In the genomic region with DNA sequence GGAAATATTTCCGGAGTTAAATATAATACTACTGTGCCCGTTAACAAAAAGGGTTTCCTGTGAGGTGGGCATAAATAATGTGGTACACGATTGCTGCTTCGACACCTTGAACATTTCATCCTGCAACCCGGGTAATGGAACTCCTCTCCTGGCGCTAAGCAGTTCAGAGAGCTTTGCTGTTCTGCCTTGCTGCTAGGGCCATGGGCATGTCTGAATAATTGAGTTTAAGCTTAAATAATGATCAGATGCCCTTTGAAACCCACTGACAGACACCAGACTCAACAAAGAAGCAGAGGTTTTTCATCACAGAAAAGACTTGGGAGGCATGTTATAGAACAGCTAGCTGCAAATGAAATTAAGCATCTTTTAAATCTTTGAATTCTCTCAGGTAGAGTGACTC, we compare ENCODE assay signal across 30 mouse cellular contexts.
A peak's percentile ranks its signal among the peaks of the same experiment; 100 is the strongest.
DNase-seq lines count a peak whose midpoint lies in the region; ATAC-seq lines count a peak whose summit lies in the region.
"Had no signal": no experiment of that assay in that cellular context is flagged by ENCODE, and none has a peak within 500 bp of the region (broad histone marks: within the 10 kb centered on the region; RNA-seq: fewer than 3 reads in every experiment).

No protein-coding gene starts in this region.

- H3K27ac ChIP-seq in embryonic facial prominence, embryonic 11.5 days (replicated peaks; ENCODE audit: low read depth, low read length) = peak overlapping the region; percentile 84
- peak overlapping the region; percentile 82 for H3K27ac ChIP-seq in limb, embryonic 10.5 days
- H3K27ac ChIP-seq in limb, embryonic 15.5 days = 0 out of 2 replicates have a peak overlapping the region, but pooled peaks have one; percentile 6
- H3K27ac ChIP-seq in heart, embryonic 11.5 days (ENCODE audit: low read depth, low read length) = no peak overlapping the region
- H3K27ac ChIP-seq: gastrocnemius, adult 2 months; heart, adult 2 months; heart, embryonic 13.5 days; hindbrain, embryonic 10.5 days; layer of hippocampus, adult 2 months; left cerebral cortex, adult 2 months; liver, embryonic 12.5 days; neural tube, embryonic 13.5 days had no signal

- H3K4me1 ChIP-seq in embryonic facial prominence, embryonic 11.5 days (ENCODE audit: control insufficient read depth, insufficient read depth, low read length) = no peaks in the 10 kb centered on the region
- H3K4me1 ChIP-seq in limb, embryonic 10.5 days = peaks cover 31% of the 10 kb centered on the region
- H3K4me1 ChIP-seq in limb, embryonic 15.5 days = no peaks in the 10 kb centered on the region
- H3K4me1 ChIP-seq in heart, embryonic 11.5 days (ENCODE audit: control insufficient read depth, insufficient read depth, low read length) = no peaks in the 10 kb centered on the region
- H3K4me1 ChIP-seq: heart, embryonic 13.5 days; hindbrain, embryonic 10.5 days; liver, embryonic 12.5 days; neural tube, embryonic 13.5 days had no signal

- ATAC-seq in embryonic facial prominence, embryonic 11.5 days (replicated peaks; ENCODE audit: insufficient number of reproducible peaks, low FRiP score, low TSS enrichment, low read depth) = 0 out of 2 replicates have a peak, but pooled peaks have one; percentile 52
- ATAC-seq in limb, embryonic 15.5 days (ENCODE audit: insufficient number of reproducible peaks, low FRiP score, low TSS enrichment, low read depth) = no peak
- no peak for ATAC-seq in heart, embryonic 11.5 days (replicated peaks; ENCODE audit: insufficient number of reproducible peaks, low FRiP score, low TSS enrichment)
- ATAC-seq: forebrain, embryonic 16.5 days; hindbrain, embryonic 16.5 days; liver, embryonic 12.5 days; liver, postnatal 0 days had no signal

- no peak overlapping the region for H3K4me3 ChIP-seq in embryonic facial prominence, embryonic 11.5 days (ENCODE audit: low read depth, low read length)
- peak overlapping the region; percentile 20; the same call in 1 of the 2 replicates for H3K4me3 ChIP-seq in limb, embryonic 10.5 days
- H3K4me3 ChIP-seq in limb, embryonic 15.5 days = no peak overlapping the region
- H3K4me3 ChIP-seq in heart, embryonic 11.5 days (ENCODE audit: low read depth, low read length) = no peak overlapping the region
- H3K4me3 ChIP-seq: gastrocnemius, adult 2 months; heart, adult 2 months; heart, embryonic 13.5 days; hindbrain, embryonic 10.5 days; layer of hippocampus, adult 2 months; left cerebral cortex, adult 2 months; liver, embryonic 12.5 days; neural tube, embryonic 13.5 days had no signal

- no peaks in the 10 kb centered on the region for H3K36me3 ChIP-seq in embryonic facial prominence, embryonic 11.5 days (replicated peaks; ENCODE audit: control insufficient read depth, insufficient read depth, low read depth, low read length)
- H3K36me3 ChIP-seq in limb, embryonic 10.5 days = no peaks in the 10 kb centered on the region
- H3K36me3 ChIP-seq in limb, embryonic 15.5 days = no peaks in the 10 kb centered on the region
- no peaks in the 10 kb centered on the region for H3K36me3 ChIP-seq in heart, embryonic 11.5 days (ENCODE audit: control insufficient read depth, insufficient read depth, low read length)
- H3K36me3 ChIP-seq: heart, embryonic 13.5 days; hindbrain, embryonic 10.5 days; liver, embryonic 12.5 days; neural tube, embryonic 13.5 days had no signal

- WGBS in embryonic facial prominence, embryonic 11.5 days = 42% methylated on average over 6 of the region's 6 CpGs
- WGBS in limb, embryonic 10.5 days = 35% methylated on average over 6 of the region's 6 CpGs
- 30% methylated on average over 6 of the region's 6 CpGs for WGBS in limb, embryonic 15.5 days
- 74% methylated on average over 6 of the region's 6 CpGs for WGBS in heart, embryonic 11.5 days (ENCODE audit: insufficient replicate concordance)

- DNase-seq in embryo, embryonic 10.5 days (ENCODE audit: low spot score) = peak; percentile 31
- DNase-seq in embryo, embryonic 10 days (ENCODE audit: low spot score) = no peak
- peak; percentile 52 for DNase-seq in embryonic facial prominence, embryonic 11.5 days (ENCODE audit: low spot score)
- DNase-seq in limb, embryonic 10.5 days (ENCODE audit: low spot score) = peak; percentile 38
- no peak for DNase-seq in cerebellum, adult 8-10 months
- DNase-seq in kidney, adult 18-20 months = no peak
- DNase-seq: adrenal gland, postnatal 14 days; cerebellum, adult 11 months; cerebellum, adult 9-11 months; gastrocnemius, adult 2 months; gastrocnemius, postnatal 36 days; heart, adult 2 months; heart, postnatal 10 days; kidney, adult 2 months; kidney, postnatal 36 days; liver, postnatal 0 days; lung, postnatal 36 days; thymus, postnatal 14 days had no signal

- no peaks in the 10 kb centered on the region for H3K27me3 ChIP-seq in embryonic facial prominence, embryonic 11.5 days (ENCODE audit: control insufficient read depth, insufficient read depth, low read length)
- H3K27me3 ChIP-seq in limb, embryonic 10.5 days (ENCODE audit: low read depth, poor library complexity, severe bottlenecking) = no peaks in the 10 kb centered on the region
- H3K27me3 ChIP-seq in limb, embryonic 15.5 days = no peaks in the 10 kb centered on the region
- H3K27me3 ChIP-seq in heart, embryonic 11.5 days (ENCODE audit: control insufficient read depth, insufficient read depth, low read length) = no peaks in the 10 kb centered on the region
- H3K27me3 ChIP-seq: CH12.LX; heart, embryonic 13.5 days; liver, embryonic 12.5 days; neural tube, embryonic 13.5 days had no signal

- H3K9ac ChIP-seq in embryonic facial prominence, embryonic 11.5 days (replicated peaks; ENCODE audit: low read length) = no peak overlapping the region
- H3K9ac ChIP-seq in limb, embryonic 15.5 days = no peak overlapping the region
- no peak overlapping the region for H3K9ac ChIP-seq in heart, embryonic 11.5 days (ENCODE audit: low read depth, low read length)
- H3K9ac ChIP-seq: heart, embryonic 13.5 days; liver, embryonic 12.5 days; liver, postnatal 0 days; neural tube, embryonic 13.5 days had no signal

- H3K4me2 ChIP-seq in embryonic facial prominence, embryonic 11.5 days (ENCODE audit: low read depth, low read length) = no peak overlapping the region
- H3K4me2 ChIP-seq in limb, embryonic 15.5 days = no peak overlapping the region
- H3K4me2 ChIP-seq in heart, embryonic 11.5 days = no peak overlapping the region
- H3K4me2 ChIP-seq: heart, embryonic 13.5 days; liver, embryonic 12.5 days; midbrain, embryonic 11.5 days; neural tube, embryonic 13.5 days had no signal

- no peaks in the 10 kb centered on the region for H3K9me3 ChIP-seq in embryonic facial prominence, embryonic 11.5 days (replicated peaks; ENCODE audit: control insufficient read depth, low read length)
- H3K9me3 ChIP-seq in limb, embryonic 10.5 days (replicated peaks) = no peaks in the 10 kb centered on the region
- H3K9me3 ChIP-seq in limb, embryonic 15.5 days = no peaks in the 10 kb centered on the region
- no peaks in the 10 kb centered on the region for H3K9me3 ChIP-seq in heart, embryonic 11.5 days (replicated peaks; ENCODE audit: control insufficient read depth, low read length)
- H3K9me3 ChIP-seq: heart, embryonic 13.5 days; hindbrain, embryonic 10.5 days; liver, embryonic 12.5 days; neural tube, embryonic 13.5 days had no signal

Comparison
In these comparisons a context has a peak if more than half of its experiments do, and no peak if none do; other contexts are left out.
1. DNase-seq: peak in embryo, embryonic 10.5 days (single experiment), embryonic facial prominence, embryonic 11.5 days (single experiment) and limb, embryonic 10.5 days (single experiment); none in embryo, embryonic 10 days (single experiment), cerebellum, adult 8-10 months (single experiment) and kidney, adult 18-20 months (single experiment).